Mouse (Mus musculus) left cerebral cortex, postnatal 14 days (tissue): ENCODE measurements around the gene Folr2. TPM values are rescaled to one million over a fixed set of nuclear protein-coding genes. Genes with fewer than 3 reads are reported as not detected.
A peak's percentile ranks its signal among the peaks of the same experiment; 100 is the strongest.

Source experiments
- DNase-seq, 2 experiments: peaks; one replicate each; pipeline ENCODE4 v3.0.0; 2021 to 2022; ENCODE audit warnings: low spot score in 2 of 2, mixed read lengths in 1 of 2
- intact Hi-C: fragments of 180-260 bp; cut with DNase I; formaldehyde crosslinking; loops from one replicate; pipeline ENCODE4 v1.15.1; 2025
- total RNA-seq, 2 experiments: library from RNA; stranded (reverse); gene quantifications; 2 replicates each; pipeline ENCODE4 v1.2.3; 2021

Folr2 gene
- total RNA-seq, 2 experiments from 2014 or later, result 0.76 to 0.83 TPM

DNA sequence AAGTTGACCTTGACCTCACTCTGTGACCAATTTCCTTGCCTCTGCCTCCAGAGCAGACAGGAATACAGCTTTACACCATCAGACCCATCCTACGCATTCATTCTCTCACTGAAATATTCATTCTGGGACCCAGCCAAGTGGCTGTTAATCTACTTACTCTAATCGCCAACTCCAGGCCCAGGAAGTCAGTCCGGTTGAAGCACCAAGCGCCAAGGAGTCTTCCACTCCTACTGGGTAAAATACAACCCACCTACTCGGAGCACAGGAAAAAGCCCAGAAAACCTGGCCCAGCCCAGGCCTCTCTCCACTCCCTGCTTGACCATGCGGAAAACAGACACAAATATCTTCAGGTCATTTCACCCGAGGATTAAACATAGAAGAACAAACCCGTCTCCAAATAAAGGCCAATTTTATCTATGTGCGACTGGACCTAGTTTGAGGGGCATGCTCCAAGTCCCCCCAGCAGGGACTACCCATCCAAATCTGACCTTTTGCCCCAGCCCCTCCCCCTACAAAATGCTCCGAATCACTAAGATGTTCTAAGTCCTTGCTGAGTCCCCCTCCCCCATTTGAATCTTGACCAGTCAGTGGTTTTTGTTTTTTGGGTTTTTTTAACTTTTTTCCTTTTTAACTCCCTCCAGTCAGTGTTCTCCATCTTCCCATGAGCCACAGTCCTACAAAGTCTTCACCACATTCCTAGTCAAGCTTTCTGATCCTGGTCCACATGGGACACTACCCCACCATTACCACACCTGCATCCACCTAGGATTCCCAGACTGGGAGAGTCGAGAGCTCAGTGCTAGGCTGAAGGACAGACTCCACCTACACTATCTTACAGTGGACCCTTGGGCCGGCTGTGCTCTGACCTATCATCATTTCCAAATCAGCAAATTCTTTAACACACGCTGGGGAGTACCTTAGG, 11.5 kb upstream of the Folr2 start:
- DNase-seq, result no peak
- intact Hi-C loops, result no loop called here

DNA sequence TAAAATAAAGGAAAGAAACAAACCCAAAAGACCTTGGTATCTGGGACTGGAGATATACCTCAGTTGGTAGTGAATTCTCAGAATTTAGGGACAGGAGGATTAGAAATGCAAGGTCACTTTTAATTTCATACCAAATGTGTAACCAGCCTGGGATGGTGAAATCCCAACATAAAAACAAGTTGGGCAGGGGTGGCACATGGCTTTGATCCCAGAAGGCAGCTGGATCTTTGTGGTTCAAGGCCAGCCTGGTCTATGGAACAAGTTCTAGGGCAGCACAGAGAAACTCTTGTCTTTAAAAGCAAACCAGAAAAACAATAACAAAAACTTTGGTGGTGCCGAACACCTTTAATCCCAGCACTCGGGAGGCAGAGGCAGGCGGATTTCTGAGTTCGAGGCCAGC, 10.5 kb upstream of the Folr2 start:
- intact Hi-C loops, result no loop called here
- no peak for DNase-seq

- DNase-seq, result no peak
- intact Hi-C loops, result no loop called here
Measured at GRCm38 (mm10) chr7:101866491-101867265, 9.7 kb upstream of the Folr2 start.

GRCm38 (mm10) chr7:101863415-101863814, 6.4 kb upstream of the Folr2 start, which contains the start of gene Anapc15:
Anapc15 (plus strand) TSS chr7:101863715.
- DNase-seq, result no peak
- intact Hi-C loops, result no loop called here

DNA sequence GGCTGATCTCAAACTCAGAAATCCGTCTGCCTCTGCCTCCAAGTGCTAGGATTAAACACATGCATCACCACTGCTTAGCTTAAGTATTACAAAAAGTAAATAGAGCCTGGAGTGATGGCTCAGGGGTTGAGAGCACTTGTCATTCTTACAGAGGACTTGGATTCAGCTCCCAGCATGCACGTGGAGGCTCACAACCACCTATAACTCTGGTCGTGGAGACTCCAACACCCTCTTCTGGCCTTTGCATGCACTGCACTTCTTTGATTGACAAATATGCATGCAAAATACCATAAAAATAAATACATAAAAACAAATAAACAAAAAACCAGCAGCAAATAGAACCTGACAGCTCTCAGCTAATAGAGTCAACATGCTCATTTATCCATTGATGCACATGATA, 5.3 kb upstream of the Folr2 start:
- intact Hi-C loops, result no loop called here
- no peak for DNase-seq

DNA sequence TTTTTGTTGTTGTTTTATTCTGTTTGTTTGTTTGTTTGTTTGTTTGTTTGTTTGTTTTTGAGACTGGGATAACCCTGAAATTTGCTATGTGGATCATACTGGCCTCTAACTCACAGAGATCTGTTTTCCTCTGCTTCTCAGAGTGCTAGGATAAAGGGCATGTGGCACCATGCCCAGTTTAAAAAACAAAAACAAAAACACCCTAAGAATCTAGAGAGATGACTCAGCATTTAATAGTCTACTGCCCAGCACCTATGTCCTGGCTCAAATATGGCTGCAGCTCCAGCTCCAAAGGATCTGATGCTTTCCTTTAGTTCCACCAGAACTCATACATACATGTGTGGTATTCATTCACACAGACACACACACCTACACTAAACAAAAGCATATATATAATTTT, 4.0 kb upstream of the Folr2 start:
- no peak for DNase-seq
- intact Hi-C loops, result no loop called here

GRCm38 (mm10) chr7:101858362-101858761, 1.4 kb upstream of the Folr2 start:
- DNase-seq, result peak in 1 of 2 experiments; percentile 7
- intact Hi-C loops, result no loop called here

DNA sequence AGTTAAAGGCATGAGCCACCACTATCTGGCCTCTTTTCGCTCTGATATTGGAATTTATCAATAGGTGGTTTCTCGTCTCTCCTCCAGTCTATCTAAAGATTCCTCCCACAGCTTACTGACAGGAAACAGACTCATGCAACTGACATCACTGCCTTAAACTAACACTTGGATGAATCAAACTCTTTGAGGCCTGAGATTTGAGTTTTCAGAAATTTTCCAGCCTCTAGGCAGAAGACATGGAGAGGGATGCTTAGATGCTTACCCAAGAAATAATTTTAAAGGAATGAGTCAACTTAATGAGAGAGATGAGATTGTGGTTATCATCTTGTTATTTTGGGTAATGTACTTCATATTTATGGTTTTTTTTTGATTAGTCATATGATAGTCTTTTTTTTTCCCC, 3.2 kb downstream of the Folr2 start:
- DNase-seq, result no peak
- intact Hi-C loops, result no loop called here

GRCm38 (mm10) chr7:101852846-101853245, 4.1 kb downstream of the Folr2 start:
- intact Hi-C loops, result no loop called here
- DNase-seq, result no peak

GRCm38 (mm10) chr7:101851689-101852088, 5.3 kb downstream of the Folr2 start:
- no peak for DNase-seq
- intact Hi-C loops, result no loop called here

- no peak for DNase-seq
- intact Hi-C loops, result no loop called here
Measured at GRCm38 (mm10) chr7:101847934-101848333, 9.1 kb downstream of the Folr2 start.

- intact Hi-C loops, result no loop called here
- no peak for DNase-seq
Measured at GRCm38 (mm10) chr7:101844186-101844585, 12.8 kb downstream of the Folr2 start.

GRCm38 (mm10) chr7:101837606-101838471, 19.2 kb downstream of the Folr2 start, which contains the start of gene Inppl1:
Inppl1 (minus strand) TSS chr7:101838229.
- DNase-seq, result peak; percentile 57 to 67
- intact Hi-C loops, result loop anchor here (5.0 kb wide), 1 partner anchor 161 kb away; no protein-coding TSS in a partner anchor

- DNase-seq, result no peak
- intact Hi-C loops, result loop anchor here (5.0 kb wide), 1 partner anchor 160 kb away; no protein-coding TSS in a partner anchor
Measured at GRCm38 (mm10) chr7:101837154-101837605, 19.8 kb downstream of the Folr2 start.

DNA sequence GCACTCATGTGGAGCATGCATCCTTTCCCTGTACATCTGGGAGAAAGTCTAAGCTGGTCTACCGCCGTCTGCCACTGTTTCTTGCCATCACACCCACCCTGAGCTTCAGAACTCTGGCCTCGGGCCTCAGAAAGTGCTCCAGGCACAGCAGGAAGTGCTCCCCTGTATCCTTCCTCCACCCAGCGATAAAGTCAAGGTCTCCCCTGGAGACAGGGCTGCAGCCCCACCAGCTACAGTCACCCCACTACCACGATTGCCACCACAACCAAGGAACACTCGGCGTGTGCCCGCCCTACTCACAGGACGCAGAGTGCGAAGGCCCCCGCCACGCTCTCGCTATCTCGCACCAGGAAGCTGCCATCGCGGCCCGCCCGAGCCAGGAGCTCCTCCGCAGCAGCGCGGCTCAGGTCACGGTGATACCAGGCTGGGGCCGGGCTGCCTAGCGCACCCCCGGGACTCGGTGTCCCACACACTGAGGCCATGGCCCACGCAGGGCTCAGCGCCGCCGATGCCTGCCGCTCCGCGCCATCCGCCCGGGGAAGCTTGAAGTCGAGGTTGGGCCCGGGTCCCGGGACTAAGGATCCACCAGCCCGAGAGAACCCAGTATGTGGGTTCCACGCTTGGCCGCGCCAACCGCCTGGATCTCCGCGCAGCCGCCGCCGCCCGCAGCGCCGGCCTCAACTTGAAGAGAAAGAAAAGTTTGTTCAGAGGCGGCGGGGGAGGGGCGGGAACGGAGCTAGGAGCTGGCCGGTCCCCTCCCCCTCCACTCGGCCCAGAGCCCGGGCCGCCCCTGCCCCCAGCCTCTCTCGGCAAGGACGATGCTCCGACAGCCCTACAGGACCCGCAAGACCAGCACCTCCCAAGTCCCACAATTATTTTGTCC, 20.5 kb downstream of the Folr2 start:
- intact Hi-C loops, result loop anchor here (5.0 kb wide), 1 partner anchor 159 kb away; no protein-coding TSS in a partner anchor
- peak; percentile 35 to 47 for DNase-seq

DNA sequence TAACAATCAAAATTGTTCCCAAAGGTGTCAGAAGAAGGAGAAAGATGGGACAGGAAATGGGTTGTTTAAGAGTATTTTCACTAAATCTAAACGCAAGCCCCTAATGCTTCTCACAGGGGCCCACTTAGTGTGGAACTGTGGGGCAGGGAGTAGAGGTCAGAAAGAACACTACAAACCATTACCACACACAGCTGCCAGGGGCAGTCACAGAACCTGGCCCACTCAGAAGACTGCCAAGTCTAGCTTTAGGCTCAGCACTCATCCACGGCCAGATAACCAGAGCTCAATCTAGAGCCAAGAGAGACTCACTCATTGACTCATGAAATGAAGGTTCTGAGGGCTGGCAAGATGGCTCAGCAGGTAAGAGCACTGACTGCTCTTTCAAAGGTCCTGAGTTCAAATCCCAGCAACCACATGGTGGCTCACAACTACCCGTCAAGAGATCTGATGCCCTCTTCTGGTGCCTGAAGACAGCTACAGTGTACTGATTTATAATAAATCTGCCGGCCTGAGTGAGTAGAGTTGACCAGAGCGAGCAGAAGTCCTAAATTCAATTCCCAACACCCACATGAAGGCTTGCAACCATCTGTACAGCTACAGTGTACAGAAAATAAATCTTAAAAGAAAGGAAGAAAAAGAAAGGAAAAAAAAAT, 21.4 kb downstream of the Folr2 start:
- DNase-seq, result no peak
- intact Hi-C loops, result loop anchor here (5.0 kb wide), 1 partner anchor 158 kb away; no protein-coding TSS in a partner anchor

DNA sequence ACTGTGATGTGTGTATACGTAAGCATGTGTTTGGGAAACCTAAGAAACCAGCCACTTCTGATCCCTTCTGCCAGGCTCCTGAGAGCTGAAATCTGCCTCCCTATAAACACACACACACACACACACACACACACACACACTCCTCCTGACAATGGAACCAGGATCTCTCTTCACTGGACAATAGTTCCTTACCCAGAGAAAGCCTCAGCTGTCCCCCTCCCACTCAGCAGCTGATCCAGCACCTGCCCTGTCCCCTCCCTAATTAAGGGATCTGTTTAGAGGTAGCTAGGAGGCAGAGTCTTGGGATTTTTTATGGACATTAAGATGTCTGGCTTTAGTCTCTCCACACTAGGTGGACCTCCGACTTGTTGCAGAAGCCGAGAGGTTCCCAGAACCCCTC, 22.1 kb downstream of the Folr2 start:
- no peak for DNase-seq
- intact Hi-C loops, result loop anchor here (5.0 kb wide), 1 partner anchor 158 kb away; no protein-coding TSS in a partner anchor
